Mouse (Mus musculus) layer of hippocampus, adult 9-11 months (tissue): Measurements from ENCODE around the gene Klf9.

Source experiments
- DNase-seq: peaks from one replicate; pipeline ENCODE4 v3.0.0; 2022

Gene Klf9

GRCm38 (mm10) chr19:23140689-23141317 lies at the start of gene Klf9:
Gene Klf9, plus strand, starts transcription at chr19:23141226.
- DNase-seq: peak; percentile 97

GRCm38 (mm10) chr19:23091586-23091985 lies 49.4 kb upstream of the Klf9 start:
- DNase-seq: peak; percentile 10

GRCm38 (mm10) chr19:23093548-23093947 lies 47.5 kb upstream of the Klf9 start:
- no peak for DNase-seq

GRCm38 (mm10) chr19:23094906-23095305 lies 46.1 kb upstream of the Klf9 start:
- DNase-seq: no peak

GRCm38 (mm10) chr19:23106859-23107258 lies 34.2 kb upstream of the Klf9 start:
- DNase-seq: no peak

GRCm38 (mm10) chr19:23107335-23107734 lies 33.7 kb upstream of the Klf9 start:
- DNase-seq: no peak

- no peak for DNase-seq
Measured at GRCm38 (mm10) chr19:23121875-23122274, 19.2 kb upstream of the Klf9 start.

- DNase-seq: no peak
Measured at GRCm38 (mm10) chr19:23124023-23124550, 16.9 kb upstream of the Klf9 start.

- no peak for DNase-seq
Measured at GRCm38 (mm10) chr19:23125227-23126150, 15.5 kb upstream of the Klf9 start.

GRCm38 (mm10) chr19:23129908-23130307 lies 11.1 kb upstream of the Klf9 start:
- no peak for DNase-seq

GRCm38 (mm10) chr19:23132106-23132635 lies 8.9 kb upstream of the Klf9 start:
- DNase-seq: no peak

GRCm38 (mm10) chr19:23132720-23133426 lies 8.2 kb upstream of the Klf9 start:
- DNase-seq: no peak

- no peak for DNase-seq
Measured at GRCm38 (mm10) chr19:23133427-23134094, 7.5 kb upstream of the Klf9 start.

- DNase-seq: peak; percentile 90
Measured at GRCm38 (mm10) chr19:23134095-23134440, 7.0 kb upstream of the Klf9 start.

GRCm38 (mm10) chr19:23134441-23135301 lies 6.4 kb upstream of the Klf9 start:
- DNase-seq: peak; percentile 87

- DNase-seq: peak; percentile 90
Measured at GRCm38 (mm10) chr19:23135349-23136201, 5.5 kb upstream of the Klf9 start.

- no peak for DNase-seq
Measured at GRCm38 (mm10) chr19:23136202-23136850, 4.7 kb upstream of the Klf9 start.

- DNase-seq: no peak
Measured at GRCm38 (mm10) chr19:23137295-23137694, 3.7 kb upstream of the Klf9 start.

- DNase-seq: no peak
Measured at GRCm38 (mm10) chr19:23139756-23140470, 1.1 kb upstream of the Klf9 start.
